Mouse (Mus musculus): ENCODE results near the gene Dynll1.

DNA sequence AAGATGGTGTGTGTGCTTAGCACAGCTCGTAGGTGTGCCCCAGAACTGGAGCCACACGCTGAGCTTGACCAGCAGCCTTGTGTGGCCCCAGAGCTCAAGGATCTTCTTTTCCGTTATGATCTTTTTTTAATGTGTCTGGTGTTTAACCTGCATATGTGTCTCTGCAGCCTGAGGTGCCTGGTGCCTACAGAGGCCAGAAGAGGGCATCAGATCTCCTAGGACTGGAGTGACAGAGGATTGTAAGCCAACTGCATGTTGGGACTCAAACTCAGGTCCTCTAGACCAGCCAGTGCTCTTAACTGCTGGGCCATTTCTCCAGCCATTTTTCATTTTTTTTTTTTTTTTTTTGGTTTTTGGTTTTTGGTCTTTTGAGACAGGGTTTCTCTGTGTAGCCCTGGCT, 16.1 kb downstream of the Dynll1 start:
- TF ChIP-seq EP300 (IDR thresholded peaks at IDR 0.05) (no peak), CTCF (IDR thresholded peaks at IDR 0.05) (peak; percentile 56)

Measured in lung, postnatal 0 days (tissue).